Mouse (Mus musculus): ENCODE measurements at regions not wholly inside any gene's neighbourhood (a gene's known extent, or its start where the extent isn't known, plus 50 kb on each side); places are given as distances from the start of the nearest gene placed in this dataset.
A peak's percentile ranks its signal among the peaks of the same experiment; 100 is the strongest.

DNA sequence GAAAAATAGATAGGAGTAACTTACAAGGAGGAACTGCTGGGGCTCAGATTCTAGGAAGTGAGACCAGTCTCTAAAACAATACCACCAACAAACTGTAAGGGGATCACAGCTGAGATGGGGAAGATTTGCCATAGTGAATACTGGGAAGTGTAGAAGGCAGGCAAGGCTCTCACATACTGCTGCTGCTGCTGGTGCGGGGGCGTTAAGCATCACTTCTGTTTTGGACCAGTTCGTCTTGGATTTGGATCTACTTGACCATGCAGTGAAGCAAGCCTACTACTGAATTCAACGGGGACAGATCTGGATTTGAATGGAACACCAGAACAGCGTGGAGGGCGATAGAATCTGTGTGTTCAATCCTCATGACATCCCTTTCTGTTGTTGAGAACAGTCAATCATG is 76.1 kb upstream of the Serp2 start:
- H3K4me1 ChIP-seq (ENCODE audit: control insufficient read depth, insufficient read depth, low read length) = peaks cover 27% of the 10 kb centered on the region
- no peaks in the 10 kb centered on the region for H3K27me3 ChIP-seq (ENCODE audit: control insufficient read depth, insufficient read depth, low read length)
- no peak overlapping the region; the same call in 1 of the 2 replicates for H3K27ac ChIP-seq (ENCODE audit: low read length)
- H3K9me3 ChIP-seq (replicated peaks; ENCODE audit: control insufficient read depth, low read length) = 0 out of 2 replicates have a peak, but pooled peaks cover 3% of the 10 kb centered on the region
- no peak overlapping the region for H3K4me3 ChIP-seq (ENCODE audit: low read length)
- H3K9ac ChIP-seq (ENCODE audit: low read length) = no peak overlapping the region
- H3K36me3 ChIP-seq (ENCODE audit: control insufficient read depth, insufficient read depth) = no peaks in the 10 kb centered on the region
- WGBS = 77% methylated on average over 6 of the region's 6 CpGs
- H3K4me2 ChIP-seq (ENCODE audit: low read depth, low read length) = no peak overlapping the region
- ATAC-seq (replicated peaks; ENCODE audit: extremely low read depth, insufficient read depth, low FRiP score) = no peak

- Histone ChIP-seq H3K4me1 (ENCODE audit: control insufficient read depth, insufficient read depth, low read length) (peaks cover 27% of the 10 kb centered on the region), H3K9me3 (replicated peaks; ENCODE audit: control insufficient read depth, low read length) (0 out of 2 replicates have a peak, but pooled peaks cover 3% of the 10 kb centered on the region), H3K36me3 (ENCODE audit: control insufficient read depth, insufficient read depth) (no peaks in the 10 kb centered on the region), H3K9ac (ENCODE audit: low read length) (no peak overlapping the region), H3K27me3 (ENCODE audit: control insufficient read depth, insufficient read depth, low read length) (no peaks in the 10 kb centered on the region), H3K27ac (ENCODE audit: low read length) (no peak overlapping the region), H3K4me3 (ENCODE audit: low read length) (no peak overlapping the region), H3K4me2 (ENCODE audit: low read depth, low read length) (no peak overlapping the region)
- no peak for ATAC-seq (replicated peaks; ENCODE audit: extremely low read depth, insufficient read depth, low FRiP score)
- 69% methylated on average over 6 of the region's 6 CpGs for WGBS
Observed at GRCm38 (mm10) chr14:76631740-76632139, 75.1 kb upstream of the Serp2 start.

DNA sequence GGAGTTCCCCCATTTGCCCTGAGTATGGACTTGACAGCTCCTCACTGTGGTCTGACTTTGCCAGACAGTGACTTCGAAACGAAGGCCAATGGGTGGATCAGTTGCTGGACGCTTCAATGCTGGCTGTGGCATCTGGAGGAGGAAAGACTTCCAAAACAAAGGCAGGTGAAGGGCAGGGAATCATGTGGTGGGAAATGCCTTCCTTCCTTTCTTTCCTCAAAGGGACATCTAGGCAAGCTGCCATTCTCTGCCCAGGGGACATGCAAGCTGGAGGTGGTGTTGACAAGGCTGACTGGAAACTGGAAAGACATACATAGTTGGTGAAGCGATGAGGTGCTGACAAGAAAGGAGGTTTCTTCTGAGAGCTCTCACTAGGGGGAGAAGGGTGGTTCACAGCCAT is 74.5 kb upstream of the Serp2 start:
- Histone ChIP-seq H3K4me1 (ENCODE audit: control insufficient read depth, insufficient read depth, low read length) (peaks cover 27% of the 10 kb centered on the region), H3K4me3 (ENCODE audit: low read length) (no peak overlapping the region), H3K36me3 (ENCODE audit: control insufficient read depth, insufficient read depth) (no peaks in the 10 kb centered on the region), H3K9ac (ENCODE audit: low read length) (no peak overlapping the region), H3K27ac (ENCODE audit: low read length) (peak overlapping the region; percentile 66; the same call in 1 of the 2 replicates), H3K9me3 (replicated peaks; ENCODE audit: control insufficient read depth, low read length) (0 out of 2 replicates have a peak, but pooled peaks cover 3% of the 10 kb centered on the region), H3K4me2 (ENCODE audit: low read depth, low read length) (no peak overlapping the region), H3K27me3 (ENCODE audit: control insufficient read depth, insufficient read depth, low read length) (no peaks in the 10 kb centered on the region)
- WGBS = 39% methylated on average over 4 of the region's 4 CpGs
- ATAC-seq (replicated peaks; ENCODE audit: extremely low read depth, insufficient read depth, low FRiP score) = peak; percentile 34; the same call in 1 of the 2 replicates

DNA sequence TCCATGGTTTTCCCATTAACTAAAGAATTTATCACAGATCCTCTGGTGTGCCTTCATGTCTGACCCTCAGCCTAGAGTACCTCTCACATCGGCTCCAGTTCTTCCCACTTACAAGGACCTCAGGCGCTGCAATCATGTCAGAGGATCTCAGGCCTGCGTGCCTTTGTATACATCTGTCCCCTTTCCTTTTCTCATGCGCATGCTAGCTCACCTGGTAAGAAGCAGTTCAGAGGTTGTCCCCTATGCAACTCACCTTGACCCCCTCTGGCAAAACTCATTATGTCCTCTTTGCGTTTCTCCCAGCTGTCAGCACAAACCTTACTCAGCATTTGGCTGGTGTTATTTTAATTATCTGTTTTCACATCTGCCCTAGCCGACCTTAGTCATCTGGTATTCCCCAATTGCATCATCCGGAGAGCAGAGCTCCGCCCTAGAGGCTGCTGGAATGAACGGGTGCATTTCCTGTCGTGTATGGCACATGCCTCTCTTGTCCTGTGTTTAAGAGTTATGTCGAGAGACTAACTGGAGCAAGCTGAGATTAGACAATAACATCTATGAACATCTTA is 73.3 kb upstream of the Serp2 start:
- WGBS = 75% methylated on average over 11 of the region's 11 CpGs
- no peak overlapping the region for H3K4me3 ChIP-seq (ENCODE audit: low read length)
- ATAC-seq (replicated peaks; ENCODE audit: extremely low read depth, insufficient read depth, low FRiP score) = no peak
- no peaks in the 10 kb centered on the region for H3K36me3 ChIP-seq (ENCODE audit: control insufficient read depth, insufficient read depth)
- peaks cover 38% of the 10 kb centered on the region for H3K4me1 ChIP-seq (ENCODE audit: control insufficient read depth, insufficient read depth, low read length)
- H3K27ac ChIP-seq (ENCODE audit: low read length) = no peak overlapping the region
- no peak overlapping the region for H3K4me2 ChIP-seq (ENCODE audit: low read depth, low read length)
- H3K9me3 ChIP-seq (replicated peaks; ENCODE audit: control insufficient read depth, low read length) = 0 out of 2 replicates have a peak, but pooled peaks cover 3% of the 10 kb centered on the region
- no peak overlapping the region for H3K9ac ChIP-seq (ENCODE audit: low read length)
- no peaks in the 10 kb centered on the region for H3K27me3 ChIP-seq (ENCODE audit: control insufficient read depth, insufficient read depth, low read length)

GRCm38 (mm10) chr14:76628182-76628892 is 71.6 kb upstream of the Serp2 start:
- WGBS = 72% methylated on average over 10 of the region's 10 CpGs
- no peak overlapping the region for H3K4me2 ChIP-seq (ENCODE audit: low read depth, low read length)
- H3K36me3 ChIP-seq (ENCODE audit: control insufficient read depth, insufficient read depth) = no peaks in the 10 kb centered on the region
- peaks cover 48% of the 10 kb centered on the region for H3K4me1 ChIP-seq (ENCODE audit: control insufficient read depth, insufficient read depth, low read length)
- H3K27ac ChIP-seq (ENCODE audit: low read length) = no peak overlapping the region
- H3K9ac ChIP-seq (ENCODE audit: low read length) = no peak overlapping the region
- H3K4me3 ChIP-seq (ENCODE audit: low read length) = no peak overlapping the region
- ATAC-seq (replicated peaks; ENCODE audit: extremely low read depth, insufficient read depth, low FRiP score) = no peak
- no peaks in the 10 kb centered on the region for H3K27me3 ChIP-seq (ENCODE audit: control insufficient read depth, insufficient read depth, low read length)
- H3K9me3 ChIP-seq (replicated peaks; ENCODE audit: control insufficient read depth, low read length) = 0 out of 2 replicates have a peak, but pooled peaks cover 3% of the 10 kb centered on the region

DNA sequence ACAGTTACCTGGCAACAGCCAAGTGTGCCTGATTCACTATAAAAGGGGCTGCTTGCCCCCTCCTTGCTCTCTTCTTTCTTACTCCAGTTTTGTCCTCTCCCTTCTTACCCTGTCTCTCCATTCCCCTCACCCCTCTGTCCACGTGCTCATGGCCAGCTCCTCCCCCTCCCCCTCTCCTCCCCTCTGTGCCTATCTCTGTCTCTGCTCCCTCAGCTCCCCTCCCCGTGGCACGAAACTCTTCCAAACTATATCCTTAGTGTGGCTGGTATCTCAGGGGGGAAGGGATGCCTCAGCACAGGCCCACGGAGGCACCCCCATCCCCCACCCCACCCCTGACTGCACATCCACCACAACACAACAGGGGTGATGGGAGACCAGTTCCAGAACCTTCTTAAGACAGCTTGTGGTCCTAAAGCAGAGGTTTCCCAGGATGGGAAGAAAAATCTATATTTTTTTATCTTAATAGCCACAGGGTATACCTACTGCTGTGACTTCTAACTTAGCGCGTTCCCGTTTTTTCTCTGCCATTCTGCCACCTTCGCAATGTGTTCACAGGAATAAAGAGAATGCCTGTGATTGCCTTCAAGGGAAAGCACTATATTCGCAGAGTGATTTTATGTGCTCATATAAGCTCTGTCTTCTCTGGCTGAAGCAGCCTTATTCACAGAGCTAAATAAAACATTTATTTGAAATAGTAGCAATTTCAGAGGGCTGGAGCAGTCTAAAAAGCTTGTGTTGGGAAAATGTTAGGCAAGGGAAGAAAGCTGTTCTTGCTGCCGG is 69.1 kb upstream of the Serp2 start:
- Histone ChIP-seq H3K4me2 (ENCODE audit: low read depth, low read length) (no peak overlapping the region), H3K4me1 (ENCODE audit: control insufficient read depth, insufficient read depth, low read length) (peaks cover 40% of the 10 kb centered on the region), H3K27ac (ENCODE audit: low read length) (peak overlapping the region; percentile 67), H3K27me3 (ENCODE audit: control insufficient read depth, insufficient read depth, low read length) (no peaks in the 10 kb centered on the region), H3K36me3 (ENCODE audit: control insufficient read depth, insufficient read depth) (no peaks in the 10 kb centered on the region), H3K4me3 (ENCODE audit: low read length) (no peak overlapping the region), H3K9ac (ENCODE audit: low read length) (peak overlapping the region; percentile 45), H3K9me3 (replicated peaks; ENCODE audit: control insufficient read depth, low read length) (0 out of 2 replicates have a peak, but pooled peaks cover 3% of the 10 kb centered on the region)
- ATAC-seq (replicated peaks; ENCODE audit: extremely low read depth, insufficient read depth, low FRiP score) = peak; percentile 31
- WGBS = 64% methylated on average over 10 of the region's 10 CpGs

DNA sequence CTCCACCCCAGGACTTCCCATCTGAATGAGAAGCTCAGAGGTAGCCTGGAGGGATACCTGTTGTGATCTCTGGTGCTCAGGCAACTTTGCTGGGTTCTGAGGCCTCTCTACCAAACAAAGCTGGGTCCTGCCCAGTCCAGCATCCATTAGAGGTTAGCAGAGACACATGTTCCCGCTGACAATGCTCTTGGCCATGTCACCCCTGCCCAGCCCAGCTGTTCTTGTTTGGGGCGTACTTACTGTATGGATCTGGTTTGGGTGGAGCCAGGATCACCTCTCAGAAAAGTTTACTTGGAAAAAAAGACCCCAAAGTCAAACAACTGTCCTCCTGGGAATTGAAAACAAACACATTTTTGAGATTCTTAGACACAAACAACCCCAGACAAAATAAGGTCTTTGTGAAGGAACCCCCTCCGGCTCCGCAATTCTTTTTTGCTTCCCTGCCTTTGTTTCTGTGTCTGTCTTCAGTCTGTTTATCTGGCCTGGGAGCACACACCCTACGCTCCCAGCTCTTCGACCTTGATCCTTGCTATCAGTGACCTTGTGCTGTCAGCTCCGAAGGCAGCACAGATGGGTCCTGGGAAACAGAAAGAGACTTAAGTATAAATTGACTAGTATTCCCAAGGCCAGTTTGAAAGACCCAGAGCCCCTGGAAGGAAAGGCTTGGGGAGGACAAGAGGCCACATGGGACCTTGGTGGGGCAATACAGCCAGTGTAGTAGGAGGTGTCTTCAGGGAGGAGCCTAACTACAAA is 68.1 kb upstream of the Serp2 start:
- 42% methylated on average over 7 of the region's 7 CpGs for WGBS

GRCm38 (mm10) chr14:76623371-76623988 is 66.8 kb upstream of the Serp2 start:
- H3K4me2 ChIP-seq (ENCODE audit: low read depth, low read length) = 0 out of 2 replicates have a peak overlapping the region, but pooled peaks have one; percentile 14
- ATAC-seq (replicated peaks; ENCODE audit: extremely low read depth, insufficient read depth, low FRiP score) = no peak

More for the DNA sequence above, 68.1 kb upstream of the Serp2 start:
- no peaks in the 10 kb centered on the region for H3K27me3 ChIP-seq (ENCODE audit: control insufficient read depth, insufficient read depth, low read length)
- H3K4me2 ChIP-seq (ENCODE audit: low read depth, low read length) = no peak overlapping the region
- ATAC-seq (replicated peaks; ENCODE audit: extremely low read depth, insufficient read depth, low FRiP score) = no peak; the same call in 1 of the 2 replicates
- H3K9ac ChIP-seq (ENCODE audit: low read length) = peak overlapping the region; percentile 45
- H3K9me3 ChIP-seq (replicated peaks; ENCODE audit: control insufficient read depth, low read length) = 0 out of 2 replicates have a peak, but pooled peaks cover 3% of the 10 kb centered on the region
- peak overlapping the region; percentile 67 for H3K27ac ChIP-seq (ENCODE audit: low read length)
- H3K4me3 ChIP-seq (ENCODE audit: low read length) = no peak overlapping the region
- peaks cover 35% of the 10 kb centered on the region for H3K4me1 ChIP-seq (ENCODE audit: control insufficient read depth, insufficient read depth, low read length)
- no peaks in the 10 kb centered on the region for H3K36me3 ChIP-seq (ENCODE audit: control insufficient read depth, insufficient read depth)

More at GRCm38 (mm10) chr14:76623371-76623988, 66.8 kb upstream of the Serp2 start:
- Histone ChIP-seq H3K36me3 (ENCODE audit: control insufficient read depth, insufficient read depth) (no peaks in the 10 kb centered on the region), H3K27me3 (ENCODE audit: control insufficient read depth, insufficient read depth, low read length) (no peaks in the 10 kb centered on the region), H3K9ac (ENCODE audit: low read length) (peak overlapping the region; percentile 39; the same call in 1 of the 2 replicates), H3K4me1 (ENCODE audit: control insufficient read depth, insufficient read depth, low read length) (peaks cover 35% of the 10 kb centered on the region), H3K27ac (ENCODE audit: low read length) (peak overlapping the region; percentile 64), H3K4me3 (ENCODE audit: low read length) (no peak overlapping the region), H3K9me3 (replicated peaks; ENCODE audit: control insufficient read depth, low read length) (no peaks in the 10 kb centered on the region)
- WGBS = 29% methylated on average over 10 of the region's 10 CpGs

Measured in heart, embryonic 16.5 days (tissue).